Mouse (Mus musculus): Measurements from ENCODE around the gene Smad6. TPM values are rescaled to one million over a fixed set of nuclear protein-coding genes. Genes with fewer than 3 reads are reported as not detected.

Smad6 gene
- total and polyA plus RNA-seq, 2 experiments from 2014 or later: 1.7 to 11.9 TPM

GRCm38 (mm10) chr9:63969467-63969866 is 52.4 kb downstream of the Smad6 start:
- H3K27me3 ChIP-seq (ENCODE audit: insufficient read depth, low read length): no peaks in the 10 kb centered on the region
- ATAC-seq (no peak), DNase-seq (ENCODE audit: low spot score) (no peak)
- no peak overlapping the region for H3K4me3 ChIP-seq (ENCODE audit: low read length)
- H3K4me1 ChIP-seq (ENCODE audit: insufficient read depth, low read length): 0 out of 2 replicates have a peak, but pooled peaks cover 5% of the 10 kb centered on the region
- 73% methylated on average over 10 of the region's 10 CpGs for WGBS
- H3K4me2 ChIP-seq (ENCODE audit: low read depth, low read length): no peak overlapping the region
- H3K36me3 ChIP-seq (ENCODE audit: insufficient read depth, low read length): no peaks in the 10 kb centered on the region
- no peak overlapping the region for H3K9ac ChIP-seq (replicated peaks; ENCODE audit: low read length)
- no peak for TF ChIP-seq CTCF (IDR thresholded peaks at IDR 0.05; ENCODE audit: low read depth)
- H3K27ac ChIP-seq: no peak overlapping the region
- no peaks in the 10 kb centered on the region for H3K9me3 ChIP-seq (ENCODE audit: low read length)

- no peaks in the 10 kb centered on the region for H3K9me3 ChIP-seq (ENCODE audit: low read length)
- no peak overlapping the region for H3K9ac ChIP-seq (replicated peaks; ENCODE audit: low read length)
- no peaks in the 10 kb centered on the region for H3K27me3 ChIP-seq (ENCODE audit: insufficient read depth, low read length)
- no peak for TF ChIP-seq CTCF (IDR thresholded peaks at IDR 0.05; ENCODE audit: low read depth)
- H3K4me1 ChIP-seq (ENCODE audit: insufficient read depth, low read length): 0 out of 2 replicates have a peak, but pooled peaks cover 5% of the 10 kb centered on the region
- ATAC-seq (peak; percentile 77), DNase-seq (ENCODE audit: low spot score) (peak; percentile 89)
- H3K4me3 ChIP-seq (ENCODE audit: low read length): no peak overlapping the region
- no peak overlapping the region for H3K4me2 ChIP-seq (ENCODE audit: low read depth, low read length)
- 28% methylated on average over 9 of the region's 9 CpGs for WGBS
- no peak overlapping the region for H3K27ac ChIP-seq
- no peaks in the 10 kb centered on the region for H3K36me3 ChIP-seq (ENCODE audit: insufficient read depth, low read length)
These were observed 53.3 kb downstream of the Smad6 start for GRCm38 (mm10) chr9:63968592-63968991.

- no peak overlapping the region for H3K4me2 ChIP-seq (ENCODE audit: low read depth, low read length)
- H3K9ac ChIP-seq (replicated peaks; ENCODE audit: low read length): no peak overlapping the region
- DNase-seq (ENCODE audit: low spot score) (peak; percentile 74), ATAC-seq (no peak)
- H3K36me3 ChIP-seq (ENCODE audit: insufficient read depth, low read length): no peaks in the 10 kb centered on the region
- no peak overlapping the region for H3K4me3 ChIP-seq (ENCODE audit: low read length)
- WGBS: 50% methylated on average over 14 of the region's 14 CpGs
- H3K27ac ChIP-seq: no peak overlapping the region
- 0 out of 2 replicates have a peak, but pooled peaks cover 5% of the 10 kb centered on the region for H3K4me1 ChIP-seq (ENCODE audit: insufficient read depth, low read length)
- TF ChIP-seq CTCF (IDR thresholded peaks at IDR 0.05; ENCODE audit: low read depth): no peak
- H3K9me3 ChIP-seq (ENCODE audit: low read length): no peaks in the 10 kb centered on the region
- H3K27me3 ChIP-seq (ENCODE audit: insufficient read depth, low read length): no peaks in the 10 kb centered on the region
These were observed 54.3 kb downstream of the Smad6 start for GRCm38 (mm10) chr9:63967408-63968172.

- Histone ChIP-seq H3K27me3 (ENCODE audit: insufficient read depth, low read length) (no peaks in the 10 kb centered on the region), H3K4me1 (ENCODE audit: insufficient read depth, low read length) (peaks cover 8% of the 10 kb centered on the region), H3K4me3 (ENCODE audit: low read length) (no peak overlapping the region), H3K9ac (replicated peaks; ENCODE audit: low read length) (no peak overlapping the region), H3K4me2 (ENCODE audit: low read depth, low read length) (no peak overlapping the region), H3K9me3 (ENCODE audit: low read length) (no peaks in the 10 kb centered on the region), H3K27ac (no peak overlapping the region), H3K36me3 (ENCODE audit: insufficient read depth, low read length) (no peaks in the 10 kb centered on the region)
- TF ChIP-seq CTCF (IDR thresholded peaks at IDR 0.05; ENCODE audit: low read depth): peak; percentile 14; the same call in 1 of the 2 replicates
- WGBS: 10% methylated on average over 4 of the region's 4 CpGs
- no peak for ATAC-seq
- no peak for DNase-seq (ENCODE audit: low spot score)
These were observed 56.3 kb downstream of the Smad6 start for GRCm38 (mm10) chr9:63965579-63965981.

DNA sequence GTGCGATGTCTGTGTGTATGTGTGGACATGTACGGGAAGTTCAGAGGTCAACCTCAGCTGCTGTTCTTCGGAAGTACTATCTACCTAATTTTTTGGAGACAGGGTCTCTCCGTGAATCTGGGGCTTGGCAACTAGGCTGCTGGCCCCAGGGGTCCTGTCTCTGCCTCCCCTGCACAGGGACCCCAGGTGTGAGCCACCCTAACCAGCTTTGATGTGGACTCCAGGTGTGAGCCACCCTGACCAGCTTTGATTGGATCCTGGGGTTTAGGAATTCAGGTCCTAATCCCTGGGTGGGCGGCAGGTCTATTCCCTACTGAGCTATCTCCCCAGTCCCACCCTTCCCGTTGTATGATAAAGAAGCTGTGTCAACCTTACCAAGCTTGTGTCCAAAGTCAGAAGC is 60.0 kb downstream of the Smad6 start:
- TF ChIP-seq CTCF (IDR thresholded peaks at IDR 0.05; ENCODE audit: low read depth): no peak
- H3K4me1 ChIP-seq (ENCODE audit: insufficient read depth, low read length): peaks cover 28% of the 10 kb centered on the region
- H3K4me3 ChIP-seq (ENCODE audit: low read length): no peak overlapping the region
- H3K27ac ChIP-seq: no peak overlapping the region
- H3K4me2 ChIP-seq (ENCODE audit: low read depth, low read length): no peak overlapping the region
- no peaks in the 10 kb centered on the region for H3K9me3 ChIP-seq (ENCODE audit: low read length)
- no peaks in the 10 kb centered on the region for H3K27me3 ChIP-seq (ENCODE audit: insufficient read depth, low read length)
- 82% methylated on average over 6 of the region's 6 CpGs for WGBS
- no peak overlapping the region for H3K9ac ChIP-seq (replicated peaks; ENCODE audit: low read length)
- DNase-seq (ENCODE audit: low spot score): no peak
- H3K36me3 ChIP-seq (ENCODE audit: insufficient read depth, low read length): no peaks in the 10 kb centered on the region
- ATAC-seq: no peak

DNA sequence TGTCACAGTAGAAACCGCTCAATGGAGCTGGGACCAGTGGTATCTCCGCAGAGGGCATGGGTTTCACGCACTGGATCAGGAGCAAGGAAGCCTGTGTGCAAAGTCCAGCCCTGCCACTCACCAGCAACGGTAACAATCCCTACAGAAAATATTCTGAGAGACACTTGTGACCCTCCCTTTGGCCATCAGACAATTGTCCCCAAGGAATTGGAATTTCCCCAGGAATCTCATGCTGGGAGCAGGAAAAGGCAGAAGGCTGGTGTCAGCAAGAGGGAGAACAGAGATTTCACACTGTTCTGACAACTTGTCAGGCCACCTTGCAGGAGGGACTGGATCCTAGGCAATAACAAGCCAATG is 61.1 kb downstream of the Smad6 start:
- Histone ChIP-seq H3K4me1 (ENCODE audit: insufficient read depth, low read length) (peaks cover 28% of the 10 kb centered on the region), H3K4me3 (ENCODE audit: low read length) (no peak overlapping the region), H3K27ac (no peak overlapping the region), H3K36me3 (ENCODE audit: insufficient read depth, low read length) (no peaks in the 10 kb centered on the region), H3K4me2 (ENCODE audit: low read depth, low read length) (peak overlapping the region; percentile 21; the same call in 1 of the 2 replicates), H3K9ac (replicated peaks; ENCODE audit: low read length) (no peak overlapping the region), H3K27me3 (ENCODE audit: insufficient read depth, low read length) (no peaks in the 10 kb centered on the region), H3K9me3 (ENCODE audit: low read length) (no peaks in the 10 kb centered on the region)
- DNase-seq (ENCODE audit: low spot score) (no peak), ATAC-seq (no peak)
- TF ChIP-seq CTCF (IDR thresholded peaks at IDR 0.05; ENCODE audit: low read depth): no peak
- WGBS: 16% methylated on average over 4 of the region's 4 CpGs
